Mouse (Mus musculus) yolk sac, embryonic 10.5 days (tissue): Measurements from ENCODE around the gene Htatip2.

ENCODE experiments used
- DNase-seq: peaks from one replicate; pipeline ENCODE4 v3.0.0-alpha.2; 2017; ENCODE audit warnings: low spot score

The Htatip2 gene

GRCm38 (mm10) chr7:49758934-49759571, at the start of gene Htatip2:
Gene Htatip2 (plus strand): TSS chr7:49759115.
- no peak for DNase-seq

GRCm38 (mm10) chr7:49709381-49710021, 49.4 kb upstream of the Htatip2 start:
- no peak for DNase-seq

- DNase-seq: no peak
These were observed 40.8 kb upstream of the Htatip2 start for GRCm38 (mm10) chr7:49717942-49718733.

- DNase-seq: peak; percentile 38
These were observed 24.6 kb upstream of the Htatip2 start for GRCm38 (mm10) chr7:49734342-49734741.

GRCm38 (mm10) chr7:49739448-49739847, 19.5 kb upstream of the Htatip2 start:
- no peak for DNase-seq

GRCm38 (mm10) chr7:49741474-49741873, 17.4 kb upstream of the Htatip2 start:
- DNase-seq: no peak

- DNase-seq: no peak
These were observed 17.0 kb upstream of the Htatip2 start for GRCm38 (mm10) chr7:49741923-49742322.

- no peak for DNase-seq
These were observed 7.8 kb upstream of the Htatip2 start for GRCm38 (mm10) chr7:49751148-49751547.

GRCm38 (mm10) chr7:49752730-49753506, 6.0 kb upstream of the Htatip2 start:
- peak; percentile 56 for DNase-seq

- DNase-seq: no peak
These were observed 4.1 kb upstream of the Htatip2 start for GRCm38 (mm10) chr7:49754767-49755166.

- no peak for DNase-seq
These were observed 3.7 kb downstream of the Htatip2 start for GRCm38 (mm10) chr7:49762605-49763004.

- no peak for DNase-seq
These were observed 5.2 kb downstream of the Htatip2 start for GRCm38 (mm10) chr7:49764011-49764716.

- DNase-seq: no peak
These were observed 7.3 kb downstream of the Htatip2 start for GRCm38 (mm10) chr7:49766166-49766565.

- DNase-seq: no peak
These were observed 9.6 kb downstream of the Htatip2 start for GRCm38 (mm10) chr7:49768509-49768908.

- no peak for DNase-seq
These were observed 15.5 kb downstream of the Htatip2 start for GRCm38 (mm10) chr7:49774396-49774795.

GRCm38 (mm10) chr7:49777585-49777984, 18.7 kb downstream of the Htatip2 start:
- no peak for DNase-seq

- DNase-seq: peak; percentile 93
These were observed 19.4 kb downstream of the Htatip2 start, which contains the start of gene Prmt3 for GRCm38 (mm10) chr7:49778114-49778901. Gene Prmt3 (plus strand): TSS chr7:49778346.

- DNase-seq: no peak
These were observed 20.1 kb downstream of the Htatip2 start for GRCm38 (mm10) chr7:49778904-49779615.

GRCm38 (mm10) chr7:49783017-49783416, 24.1 kb downstream of the Htatip2 start:
- no peak for DNase-seq

GRCm38 (mm10) chr7:49785141-49785540, 26.2 kb downstream of the Htatip2 start:
- DNase-seq: no peak
